In the genomic region with DNA sequence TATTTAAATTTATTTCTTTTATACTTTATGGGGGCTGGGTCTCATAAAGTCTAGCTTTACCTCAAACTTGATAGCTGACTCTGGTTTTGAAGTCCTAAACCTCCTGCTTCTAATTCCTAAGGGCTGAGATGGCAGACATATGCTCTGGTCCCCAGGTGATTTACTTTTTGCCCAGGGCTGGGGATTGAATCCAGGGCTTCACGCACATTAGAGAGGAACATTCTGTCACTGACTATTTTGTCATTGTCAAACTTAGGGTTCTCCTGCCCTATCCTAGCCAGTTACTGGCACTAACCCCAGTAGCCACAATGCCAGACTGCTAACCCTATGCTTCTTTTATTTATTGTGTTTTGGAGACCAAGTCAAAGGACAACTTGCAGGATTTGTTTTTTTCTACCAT, we compare ENCODE assay signal across 26 mouse cellular contexts.
"Had no signal": no experiment of that assay in that cellular context is flagged by ENCODE, and none has a peak within 500 bp of the region (broad histone marks: within the 10 kb centered on the region; RNA-seq: fewer than 3 reads in every experiment).

No protein-coding gene starts in this region.

- H3K4me3 ChIP-seq: heart, embryonic 13.5 days; heart, embryonic 15.5 days; hindbrain, embryonic 13.5 days; hindbrain, embryonic 15.5 days; intestine, embryonic 15.5 days; kidney, embryonic 15.5 days; limb, embryonic 13.5 days; limb, embryonic 15.5 days; liver, embryonic 12.5 days had no signal

- H3K27ac ChIP-seq: heart, embryonic 13.5 days; heart, embryonic 15.5 days; hindbrain, embryonic 13.5 days; hindbrain, embryonic 15.5 days; hindbrain, postnatal 0 days; intestine, embryonic 15.5 days; kidney, embryonic 15.5 days; kidney, postnatal 0 days; limb, embryonic 13.5 days; limb, embryonic 15.5 days; liver, embryonic 12.5 days; liver, embryonic 14.5 days had no signal

- H3K27me3 ChIP-seq: heart, embryonic 13.5 days; heart, embryonic 15.5 days; hindbrain, embryonic 13.5 days; hindbrain, embryonic 15.5 days; intestine, embryonic 15.5 days; kidney, embryonic 15.5 days; limb, embryonic 13.5 days; limb, embryonic 15.5 days; liver, embryonic 12.5 days had no signal

- H3K9ac ChIP-seq: heart, embryonic 13.5 days; heart, embryonic 15.5 days; hindbrain, embryonic 13.5 days; hindbrain, embryonic 15.5 days; intestine, embryonic 15.5 days; kidney, embryonic 15.5 days; limb, embryonic 13.5 days; limb, embryonic 15.5 days; liver, embryonic 12.5 days; liver, embryonic 14.5 days had no signal

- ATAC-seq: hindbrain, postnatal 0 days; intestine, embryonic 15.5 days; liver, embryonic 12.5 days had no signal

- H3K4me1 ChIP-seq: intestine, embryonic 15.5 days; kidney, embryonic 15.5 days; limb, embryonic 15.5 days had no signal

- H3K9me3 ChIP-seq: heart, embryonic 13.5 days; heart, embryonic 15.5 days; hindbrain, embryonic 13.5 days; hindbrain, embryonic 15.5 days; intestine, embryonic 15.5 days; kidney, embryonic 15.5 days; limb, embryonic 15.5 days; liver, embryonic 12.5 days had no signal

- H3K4me2 ChIP-seq: heart, embryonic 11.5 days; heart, embryonic 13.5 days; heart, embryonic 15.5 days; hindbrain, embryonic 13.5 days; hindbrain, embryonic 15.5 days; intestine, embryonic 15.5 days; kidney, embryonic 15.5 days; limb, embryonic 13.5 days; limb, embryonic 15.5 days; liver, embryonic 12.5 days had no signal

- DNase-seq: gastrocnemius, postnatal 14 days; gastrocnemius, postnatal 36 days; heart, adult 18-20 months; heart, postnatal 14 days; heart, postnatal 36 days; kidney, adult 11 months; kidney, adult 2 months; kidney, adult 9 months; kidney, postnatal 14 days; kidney, postnatal 36 days; layer of hippocampus, adult 9-11 months; layer of hippocampus, postnatal 36 days; left cerebral cortex, postnatal 4 days had no signal
